Mouse (Mus musculus) gastrocnemius, adult 2 months (tissue): ENCODE results near the gene Tph1. TPM values are rescaled to one million over a fixed set of nuclear protein-coding genes. Genes with fewer than 3 reads are reported as not detected.

Source experiments
- DNase-seq: peaks from one replicate; pipeline ENCODE4 v3.0.0; 2022
- H3K27ac ChIP-seq: fragments of 200-600 bp; 2 replicates; pipeline ENCODE4 v1.8.1; 2022; ENCODE audit warnings: mild to moderate bottlenecking
- H3K4me3 ChIP-seq: fragments of 200-600 bp; 2 replicates; pipeline ENCODE4 v1.8.1; 2022; ENCODE audit warnings: mild to moderate bottlenecking, moderate library complexity
- CTCF ChIP-seq: fragments of 200-600 bp; IDR thresholded peaks from 2 replicates; pipeline ENCODE4 v1.8.1; 2022; ENCODE audit warnings: antibody characterized with exemption, mild to moderate bottlenecking, moderate library complexity
- intact Hi-C: fragments of 180-260 bp; cut with DNase I; formaldehyde crosslinking; loops from one replicate; pipeline ENCODE4 v1.15.1; 2025
- total RNA-seq, 2 experiments: library from RNA; stranded (reverse); gene quantifications; 2 replicates each; pipeline ENCODE4 v1.2.3; 2021

Gene Tph1
- total RNA-seq, 2 experiments from 2014 or later, result 0.22 to 0.94 TPM

- H3K4me3 ChIP-seq, result no peak overlapping the region
- intact Hi-C loops, result loop anchor here (5.0 to 10.0 kb wide), 2 partner anchors 325 to 513 kb away; no protein-coding TSS in a partner anchor
- H3K27ac ChIP-seq, result no peak overlapping the region
- DNase-seq, result peak; percentile 60
- peak; percentile 85 for TF ChIP-seq CTCF
These were observed 64.8 kb downstream of the Tph1 start for GRCm38 (mm10) chr7:46607428-46608055.

DNA sequence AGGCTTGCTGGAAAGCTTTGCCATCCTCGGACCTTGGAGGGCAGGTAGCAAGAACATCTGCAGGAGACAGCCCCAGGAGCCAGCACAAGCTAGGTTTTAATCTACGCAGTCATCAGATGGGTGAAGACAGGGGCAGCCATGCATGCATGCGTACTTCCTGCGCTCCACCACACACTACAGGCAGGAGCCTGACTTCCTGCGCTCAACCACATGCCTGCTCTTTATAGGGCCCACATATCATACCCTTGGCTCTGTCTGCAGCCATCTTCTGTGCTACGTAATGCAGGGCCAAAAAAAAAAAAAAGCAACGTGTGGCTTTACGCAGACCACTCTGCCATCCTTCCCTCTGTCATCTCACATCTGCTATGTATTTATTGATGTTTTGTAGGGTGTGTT is 65.3 kb downstream of the Tph1 start:
- no peak for DNase-seq
- intact Hi-C loops, result loop anchor here (5.0 to 10.0 kb wide), 2 partner anchors 325 to 512 kb away; no protein-coding TSS in a partner anchor
- no peak overlapping the region for H3K4me3 ChIP-seq
- H3K27ac ChIP-seq, result no peak overlapping the region
- TF ChIP-seq CTCF, result no peak

- Histone ChIP-seq H3K4me3 (no peak overlapping the region), H3K27ac (no peak overlapping the region)
- peak; percentile 82 for TF ChIP-seq CTCF
- intact Hi-C loops, result loop anchor here (1.0 to 10.0 kb wide), 3 partner anchors 213 to 512 kb away; no protein-coding TSS in a partner anchor
- peak; percentile 86 for DNase-seq
These were observed 65.8 kb downstream of the Tph1 start for GRCm38 (mm10) chr7:46606391-46607030.

DNA sequence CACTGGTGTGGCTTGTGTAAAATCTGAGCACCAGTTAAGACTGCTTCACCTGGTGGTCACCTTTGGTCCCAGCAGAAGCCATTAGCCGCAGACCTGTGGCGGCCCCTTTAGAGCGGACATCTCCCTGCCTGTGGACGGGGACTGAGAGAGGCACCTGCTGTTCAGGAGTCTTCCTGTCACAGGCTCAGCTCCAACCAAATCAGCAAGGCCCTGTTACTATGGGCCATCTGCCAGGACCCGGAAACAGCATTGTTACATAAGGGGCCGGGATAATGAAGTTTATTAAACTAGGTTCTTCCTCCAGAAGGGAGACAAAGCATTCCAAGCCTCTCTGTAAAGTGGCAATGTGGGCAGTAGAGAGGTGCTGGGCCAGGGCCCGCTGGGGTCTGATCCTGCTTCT is 69.3 kb downstream of the Tph1 start:
- DNase-seq, result no peak
- no peak for TF ChIP-seq CTCF
- Histone ChIP-seq H3K4me3 (no peak overlapping the region), H3K27ac (no peak overlapping the region)
- intact Hi-C loops, result loop anchor here (5.0 to 10.0 kb wide), 2 partner anchors 66 to 508 kb away; no protein-coding TSS in a partner anchor

- TF ChIP-seq CTCF, result no peak
- no peak overlapping the region for H3K4me3 ChIP-seq
- no peak for DNase-seq
- intact Hi-C loops, result loop anchor here (5.0 to 10.0 kb wide), 2 partner anchors 65 to 507 kb away; no protein-coding TSS in a partner anchor
- no peak overlapping the region for H3K27ac ChIP-seq
These were observed 70.3 kb downstream of the Tph1 start for GRCm38 (mm10) chr7:46602079-46602478.

DNA sequence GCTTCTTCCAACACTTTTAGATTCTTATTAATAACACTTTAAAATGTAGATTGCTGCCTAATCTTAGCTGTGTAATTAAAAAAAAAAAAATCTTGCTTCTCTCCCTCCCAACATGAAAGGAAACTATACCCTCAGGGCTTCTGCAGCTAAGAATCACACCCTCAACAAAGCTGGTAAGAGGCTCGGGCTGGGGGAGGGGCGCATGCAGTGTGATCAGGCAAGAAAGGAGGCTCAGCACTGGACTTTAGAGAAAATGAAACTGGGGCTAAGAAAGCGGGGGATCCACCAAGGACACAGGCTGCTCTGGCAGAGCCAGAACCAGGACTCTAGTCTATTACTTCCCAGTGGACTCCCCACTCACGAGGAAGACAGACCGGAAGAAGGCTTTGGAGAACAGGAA is 71.2 kb downstream of the Tph1 start:
- H3K4me3 ChIP-seq, result no peak overlapping the region
- intact Hi-C loops, result loop anchor here (5.0 to 10.0 kb wide), 2 partner anchors 64 to 506 kb away; no protein-coding TSS in a partner anchor
- DNase-seq, result no peak
- no peak for TF ChIP-seq CTCF
- H3K27ac ChIP-seq, result no peak overlapping the region

GRCm38 (mm10) chr7:46597006-46597405 is 75.3 kb downstream of the Tph1 start:
- TF ChIP-seq CTCF, result no peak
- intact Hi-C loops, result loop anchor here (5.0 kb wide), 1 partner anchor 160 kb away; no protein-coding TSS in a partner anchor
- no peak for DNase-seq
- Histone ChIP-seq H3K4me3 (no peak overlapping the region), H3K27ac (no peak overlapping the region)

Other genes starting within 250 kb of the Tph1 start
- gene Sergef, start 32.7 kb downstream of the Tph1 start, total RNA-seq, result 1 to 10 TPM; 2.1 to 3.5 TPM
- gene Saal1, start 38.1 kb upstream of the Tph1 start, total RNA-seq, result 1 to 10 TPM; 2.7 to 3.3 TPM
- not detected for gene Saa3, start 43.2 kb upstream of the Tph1 start, total RNA-seq
- gene Saa4, start 60.1 kb upstream of the Tph1 start, total RNA-seq, result not detected
- gene Saa1, start 70.4 kb upstream of the Tph1 start, total RNA-seq, result not detected
- not detected for gene Saa2, start 79.3 kb upstream of the Tph1 start, total RNA-seq
- gene Hps5, start 123.5 kb upstream of the Tph1 start, total RNA-seq, result 10 to 100 TPM in 1 of 2 experiments, 1 to 10 TPM in 1; 9.7 to 11.3 TPM
- gene Gtf2h1, start 123.6 kb upstream of the Tph1 start, total RNA-seq, result 10 to 100 TPM; 17.7 to 18.6 TPM
- 1,000 to 10,000 TPM; 2,441 to 2,897 TPM for gene Ldha, start 168.9 kb upstream of the Tph1 start, total RNA-seq
- gene Ldhc, start 188.7 kb upstream of the Tph1 start, total RNA-seq, result not detected
- gene Tsg101, start 247.4 kb upstream of the Tph1 start, total RNA-seq, result 10 to 100 TPM; 49.8 to 50.6 TPM